Mouse (Mus musculus): ENCODE measurements at regions not wholly inside any gene's neighbourhood (a gene's known extent, or its start where the extent isn't known, plus 50 kb on each side); places are given as distances from the start of the nearest gene placed in this dataset.
A peak's percentile ranks its signal among the peaks of the same experiment; 100 is the strongest.

GRCm38 (mm10) chr5:101146345-101146744 lies 300.8 kb downstream of the Gpat3 start:
- no peak for DNase-seq (ENCODE audit: inconsistent age in 2 of 2, low spot score in 1 of 2)

GRCm38 (mm10) chr5:101124941-101125453 lies 279.5 kb downstream of the Gpat3 start:
- DNase-seq (ENCODE audit: inconsistent age in 2 of 2, low spot score in 1 of 2) = no peak

- DNase-seq (ENCODE audit: inconsistent age in 2 of 2, low spot score in 1 of 2) = no peak
Measured at GRCm38 (mm10) chr5:101122914-101123313, 277.4 kb downstream of the Gpat3 start.

- DNase-seq (ENCODE audit: inconsistent age in 2 of 2, low spot score in 1 of 2) = peak in 1 of 2 experiments; percentile 30
Measured at GRCm38 (mm10) chr5:101120509-101121201, 275.1 kb downstream of the Gpat3 start.

- no peak for DNase-seq (ENCODE audit: inconsistent age in 2 of 2, low spot score in 1 of 2)
Measured at GRCm38 (mm10) chr5:101112151-101112769, 266.7 kb downstream of the Gpat3 start.

GRCm38 (mm10) chr5:101111619-101112018 lies 266.1 kb downstream of the Gpat3 start:
- DNase-seq (ENCODE audit: inconsistent age in 2 of 2, low spot score in 1 of 2) = no peak

GRCm38 (mm10) chr5:101100975-101101699 lies 255.6 kb downstream of the Gpat3 start:
- no peak for DNase-seq (ENCODE audit: inconsistent age in 2 of 2, low spot score in 1 of 2)

GRCm38 (mm10) chr5:101091027-101091598 lies 245.6 kb downstream of the Gpat3 start:
- DNase-seq (ENCODE audit: inconsistent age in 2 of 2, low spot score in 1 of 2) = no peak

- peak in 1 of 2 experiments; percentile 28 for DNase-seq (ENCODE audit: inconsistent age in 2 of 2, low spot score in 1 of 2)
Measured at GRCm38 (mm10) chr5:101090415-101091026, 245.0 kb downstream of the Gpat3 start.

GRCm38 (mm10) chr5:101085199-101085598 lies 239.7 kb downstream of the Gpat3 start:
- DNase-seq (ENCODE audit: inconsistent age in 2 of 2, low spot score in 1 of 2) = no peak

GRCm38 (mm10) chr5:101082611-101083010 lies 237.1 kb downstream of the Gpat3 start:
- DNase-seq (ENCODE audit: inconsistent age in 2 of 2, low spot score in 1 of 2) = no peak

GRCm38 (mm10) chr5:101064308-101064707 lies 218.8 kb downstream of the Gpat3 start:
- DNase-seq (ENCODE audit: inconsistent age in 2 of 2, low spot score in 1 of 2) = no peak

GRCm38 (mm10) chr5:101063254-101063653 lies 217.7 kb downstream of the Gpat3 start:
- no peak for DNase-seq (ENCODE audit: inconsistent age in 2 of 2, low spot score in 1 of 2)

- no peak for DNase-seq (ENCODE audit: inconsistent age in 2 of 2, low spot score in 1 of 2)
Measured at GRCm38 (mm10) chr5:101051591-101051990, 206.1 kb downstream of the Gpat3 start.

GRCm38 (mm10) chr5:101040488-101040887 lies 195.0 kb downstream of the Gpat3 start:
- DNase-seq (ENCODE audit: inconsistent age in 2 of 2, low spot score in 1 of 2) = no peak

GRCm38 (mm10) chr5:101032968-101033367 lies 187.5 kb downstream of the Gpat3 start:
- no peak for DNase-seq (ENCODE audit: inconsistent age in 2 of 2, low spot score in 1 of 2)

- DNase-seq (ENCODE audit: inconsistent age in 2 of 2, low spot score in 1 of 2) = no peak
Measured at GRCm38 (mm10) chr5:101032147-101032900, 186.8 kb downstream of the Gpat3 start.

GRCm38 (mm10) chr5:101024796-101025195 lies 179.3 kb downstream of the Gpat3 start:
- no peak for DNase-seq (ENCODE audit: inconsistent age in 2 of 2, low spot score in 1 of 2)

GRCm38 (mm10) chr5:101023784-101024183 lies 178.3 kb downstream of the Gpat3 start:
- no peak for DNase-seq (ENCODE audit: inconsistent age in 2 of 2, low spot score in 1 of 2)

GRCm38 (mm10) chr5:101020784-101021183 lies 175.3 kb downstream of the Gpat3 start:
- DNase-seq (ENCODE audit: inconsistent age in 2 of 2, low spot score in 1 of 2) = peak; percentile 42 to 84
